Mouse (Mus musculus): Measurements from ENCODE around the gene Rex1bd.

The Rex1bd gene

DNA sequence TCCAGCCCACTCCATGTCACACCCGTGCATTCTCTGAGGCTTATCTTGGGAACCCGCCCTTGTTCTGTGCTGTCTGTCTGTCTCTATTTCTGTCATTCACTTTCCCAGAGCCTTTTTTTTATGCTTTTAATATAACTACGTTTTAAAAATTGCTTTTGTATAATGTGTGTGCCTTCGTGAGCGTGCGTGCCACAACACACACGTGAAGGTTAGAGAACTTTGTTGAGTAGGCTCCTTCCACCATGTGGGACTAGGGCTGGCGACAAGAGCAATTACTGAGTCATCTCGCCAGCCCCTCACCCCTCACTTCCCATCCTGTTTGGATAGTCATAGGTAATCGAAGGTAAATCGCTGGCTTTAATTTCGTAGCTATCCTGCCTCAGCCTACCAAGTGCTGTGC lies 4.0 kb downstream of the Rex1bd start:
- no peak for DNase-seq (ENCODE audit: extremely low read depth, low read depth)

DNA sequence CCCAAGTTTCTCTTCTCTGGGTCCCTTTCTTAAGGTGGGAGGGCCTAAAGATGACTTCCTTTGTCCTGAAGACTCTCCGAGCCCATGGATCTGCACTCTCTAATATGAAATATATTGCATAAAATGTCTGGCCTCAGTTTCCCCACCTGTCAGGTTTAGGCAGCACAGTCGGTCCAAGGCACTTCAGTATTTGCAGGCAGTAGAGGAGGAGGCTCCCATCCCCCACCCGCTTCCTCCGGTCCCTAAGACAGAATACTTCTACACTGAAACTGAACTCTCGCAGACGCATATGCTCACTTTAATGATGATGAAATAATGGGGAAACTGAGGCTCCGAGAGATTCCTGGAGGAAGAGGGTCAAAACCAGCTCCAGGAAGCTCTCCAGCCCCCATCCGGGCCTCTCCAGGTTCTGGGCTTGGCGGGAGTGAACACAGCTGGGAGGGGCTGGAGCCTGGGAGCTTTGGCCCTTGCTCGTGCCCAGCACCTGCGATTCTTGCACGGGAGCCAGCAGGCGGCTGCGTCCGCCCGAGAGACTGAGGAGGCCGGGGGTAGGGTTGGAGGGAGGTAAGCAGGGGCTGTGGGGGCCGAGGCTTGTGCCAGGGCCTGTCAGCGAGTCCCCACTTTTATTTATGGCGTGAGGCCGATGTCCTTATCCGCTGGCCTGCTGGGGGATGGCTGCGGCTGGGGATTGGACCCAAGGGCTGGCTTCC lies 4.6 kb downstream of the Rex1bd start:
- no peak for DNase-seq (ENCODE audit: extremely low read depth, low read depth)

DNA sequence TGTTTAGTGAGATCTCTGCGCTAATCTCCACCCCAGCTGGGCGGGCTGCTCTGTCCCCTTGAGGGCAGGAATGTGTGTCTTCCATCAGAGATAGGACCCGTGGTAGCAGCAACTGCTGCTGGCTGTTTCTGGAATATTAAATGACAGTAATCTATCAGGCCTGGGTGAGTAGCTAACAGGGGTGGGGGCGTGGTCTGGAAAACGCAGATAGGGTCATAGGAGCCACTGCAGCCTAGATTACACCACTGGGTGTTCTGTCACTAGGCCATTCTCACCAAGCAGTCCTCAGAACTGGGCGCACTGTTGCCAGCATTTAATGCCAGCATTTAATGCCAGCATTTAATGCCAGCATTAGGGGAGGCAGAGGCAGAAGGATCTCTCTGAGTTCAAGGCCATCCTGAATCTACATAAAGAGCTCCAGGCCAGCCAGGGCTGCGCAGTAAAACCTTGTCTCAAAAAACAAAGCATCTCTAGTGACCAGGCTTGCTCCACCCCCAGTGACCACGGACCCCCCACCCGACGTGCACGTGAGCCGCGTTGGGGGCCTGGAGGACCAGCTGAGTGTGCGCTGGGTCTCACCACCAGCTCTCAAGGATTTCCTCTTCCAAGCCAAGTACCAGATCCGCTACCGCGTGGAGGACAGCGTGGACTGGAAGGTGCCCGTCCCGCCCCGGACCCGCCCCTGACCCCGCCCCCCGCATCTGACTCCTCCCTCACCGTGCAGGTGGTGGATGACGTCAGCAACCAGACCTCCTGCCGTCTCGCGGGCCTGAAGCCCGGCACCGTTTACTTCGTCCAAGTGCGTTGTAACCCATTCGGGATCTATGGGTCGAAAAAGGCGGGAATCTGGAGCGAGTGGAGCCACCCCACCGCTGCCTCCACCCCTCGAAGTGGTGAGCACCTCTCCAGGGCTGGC lies 5.9 kb downstream of the Rex1bd start:
- no peak for DNase-seq (ENCODE audit: extremely low read depth, low read depth)

DNA sequence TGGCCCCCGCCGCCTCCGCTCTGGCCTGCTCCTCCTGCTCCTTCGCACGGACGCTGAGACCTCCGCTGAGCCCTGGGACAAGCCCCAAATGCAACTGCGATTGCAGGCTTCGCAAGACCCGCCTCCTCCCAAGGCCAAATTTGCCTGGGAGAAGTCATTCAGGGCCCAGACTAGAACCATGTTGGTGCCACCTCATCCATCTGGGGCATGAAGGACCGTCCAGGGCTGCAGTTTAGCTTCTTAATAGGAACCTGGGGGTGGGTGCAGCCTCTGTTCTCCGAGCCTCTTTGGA lies 10.8 kb downstream of the Rex1bd start:
- DNase-seq (ENCODE audit: extremely low read depth, low read depth), result no peak

DNA sequence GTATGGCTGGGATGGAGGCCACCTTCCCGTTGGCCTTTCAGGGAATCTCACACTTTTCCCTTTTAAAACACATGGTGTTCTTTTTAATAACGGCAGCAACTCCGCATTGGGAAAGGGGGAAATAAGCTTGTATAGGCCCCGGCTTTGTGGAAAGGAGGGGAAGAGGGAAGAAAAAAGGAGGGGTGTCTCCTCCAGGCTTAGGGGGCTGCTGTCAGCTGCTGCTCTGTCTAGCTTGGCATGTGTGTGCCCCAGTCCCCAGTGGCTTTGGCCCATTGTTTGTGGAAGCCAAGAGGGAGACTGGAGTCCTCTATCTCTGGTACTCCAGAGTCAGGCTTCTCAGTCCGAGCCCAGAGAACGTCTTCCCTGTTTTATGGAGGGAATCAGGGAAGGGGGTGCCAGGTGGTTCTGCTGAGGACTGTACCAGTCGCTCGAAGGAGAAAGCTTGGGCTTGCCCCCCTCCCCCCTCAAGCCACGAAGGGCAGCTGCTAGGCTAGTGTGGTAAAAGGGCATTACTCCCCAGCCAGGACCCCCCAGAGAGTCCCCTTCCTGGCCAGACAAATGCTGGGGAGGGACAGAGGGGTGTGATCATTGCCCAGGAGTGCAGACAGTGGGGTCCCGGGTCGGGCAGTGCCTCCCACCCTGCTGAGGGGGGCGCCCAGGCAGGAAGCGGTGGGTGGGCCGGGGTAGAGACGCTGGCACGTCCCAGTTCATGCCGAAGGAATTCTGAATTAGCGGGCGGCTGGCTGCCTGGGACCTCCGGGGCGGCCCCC lies 11.4 kb downstream of the Rex1bd start:
- DNase-seq (ENCODE audit: extremely low read depth, low read depth), result no peak

DNA sequence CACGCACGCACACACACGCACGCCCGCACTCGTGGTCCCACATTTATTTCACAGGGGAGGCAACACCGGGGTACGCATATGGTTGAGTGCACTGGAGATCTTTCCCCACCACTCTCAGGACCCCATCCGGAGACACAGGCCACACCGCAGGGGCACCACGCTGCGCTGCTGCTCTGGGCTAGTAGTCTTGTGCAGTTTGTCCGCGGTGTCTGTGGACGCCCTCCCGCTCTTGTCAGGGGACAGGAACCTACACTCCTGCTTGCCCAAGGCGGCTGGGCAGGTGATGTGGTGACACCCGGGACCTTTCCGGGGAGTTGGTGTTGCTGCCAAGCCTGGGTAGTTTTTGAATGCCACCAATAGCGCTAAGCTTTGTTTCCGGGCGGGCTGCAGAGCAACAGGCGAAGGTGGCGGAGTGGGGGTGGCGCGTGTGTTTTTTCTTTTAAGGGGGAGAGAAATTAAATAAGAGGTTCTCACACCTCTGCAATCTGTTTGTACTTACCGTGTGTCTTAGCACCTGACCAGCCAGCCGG lies 12.1 kb downstream of the Rex1bd start:
- no peak for DNase-seq (ENCODE audit: extremely low read depth, low read depth)

DNA sequence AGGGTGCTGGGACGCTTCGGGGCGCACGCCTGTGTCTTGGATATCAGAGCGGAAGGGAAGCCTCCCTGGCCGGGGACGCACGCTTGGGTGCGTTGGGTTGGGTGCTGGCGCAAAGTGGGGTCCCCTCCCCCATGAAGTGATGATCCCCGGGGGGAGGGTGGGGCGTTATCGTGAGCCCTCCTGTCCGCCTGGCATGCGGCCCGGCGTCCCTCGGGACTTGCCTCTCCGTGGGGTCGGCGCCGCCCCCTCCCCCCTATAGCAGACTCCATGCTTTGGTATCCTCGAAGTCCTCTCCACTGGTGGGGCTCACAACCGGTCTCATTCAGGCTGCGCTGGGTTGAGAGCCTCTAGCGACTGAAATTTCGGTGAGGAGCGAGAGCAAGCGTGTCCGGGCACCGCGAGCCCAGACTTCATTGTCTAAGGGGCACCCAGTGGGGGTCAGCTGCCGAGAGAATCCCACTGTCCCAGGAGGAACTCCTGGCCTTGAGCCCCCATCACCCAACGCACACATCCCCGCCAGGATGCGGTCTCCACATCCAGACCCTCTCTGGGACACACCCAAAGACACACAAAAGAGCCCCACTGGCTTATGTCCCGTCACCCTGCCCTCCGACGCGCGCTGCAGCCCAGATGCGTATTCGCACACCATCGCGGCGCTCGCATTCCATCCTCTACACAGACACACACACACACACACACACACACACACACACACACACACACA lies 12.7 kb downstream of the Rex1bd start:
- no peak for DNase-seq (ENCODE audit: extremely low read depth, low read depth)

DNA sequence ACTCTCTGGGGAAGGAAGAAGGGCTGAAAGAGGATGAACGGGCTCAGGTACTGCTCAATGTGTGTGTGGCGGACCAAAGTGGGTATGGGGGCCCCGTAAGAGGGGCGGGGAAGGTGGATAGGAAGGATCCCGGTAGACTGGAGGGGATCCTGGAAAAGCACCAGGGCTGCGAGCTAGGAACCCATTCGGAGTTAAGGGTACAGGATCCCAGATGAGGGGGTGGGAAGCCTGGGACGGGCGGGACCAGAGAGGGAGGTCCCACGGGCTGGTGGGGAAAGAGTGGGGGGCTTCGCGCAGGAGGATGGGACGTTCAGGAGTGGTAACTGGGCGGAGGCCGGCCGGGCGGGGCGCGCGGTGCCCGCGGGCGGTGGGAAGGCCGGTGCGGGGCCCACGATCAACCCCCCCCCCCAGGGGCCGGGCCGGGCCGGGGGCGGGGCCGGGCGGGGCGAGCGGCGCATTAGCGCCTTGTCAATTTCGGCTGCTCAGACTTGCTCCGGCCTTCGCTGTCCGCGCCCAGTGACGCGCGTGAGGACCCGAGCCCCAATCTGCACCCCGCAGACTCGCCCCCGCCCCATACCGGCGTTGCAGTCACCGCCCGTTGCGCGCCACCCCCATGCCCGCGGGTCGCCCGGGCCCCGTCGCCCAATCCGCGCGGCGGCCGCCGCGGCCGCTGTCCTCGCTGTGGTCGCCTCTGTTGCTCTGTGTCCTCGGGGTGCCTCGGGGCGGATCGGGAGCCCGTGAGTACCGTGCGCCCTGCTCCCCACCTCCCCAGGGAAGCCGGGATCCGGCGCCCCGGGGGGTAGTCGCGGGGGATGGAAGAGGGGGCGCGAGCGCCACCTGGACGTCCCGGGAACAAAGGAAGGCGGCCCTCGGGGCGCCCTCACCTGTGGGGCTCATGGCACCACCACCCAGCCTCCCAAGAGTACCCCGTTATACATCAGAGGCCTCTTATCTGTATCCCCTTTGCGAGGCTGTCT lies 13.6 kb downstream of the Rex1bd start, which contains the start of gene Crlf1:
Crlf1 (plus strand) TSS at position 495 of the 977 bp plus-strand sequence.
- DNase-seq (ENCODE audit: extremely low read depth, low read depth), result no peak

DNA sequence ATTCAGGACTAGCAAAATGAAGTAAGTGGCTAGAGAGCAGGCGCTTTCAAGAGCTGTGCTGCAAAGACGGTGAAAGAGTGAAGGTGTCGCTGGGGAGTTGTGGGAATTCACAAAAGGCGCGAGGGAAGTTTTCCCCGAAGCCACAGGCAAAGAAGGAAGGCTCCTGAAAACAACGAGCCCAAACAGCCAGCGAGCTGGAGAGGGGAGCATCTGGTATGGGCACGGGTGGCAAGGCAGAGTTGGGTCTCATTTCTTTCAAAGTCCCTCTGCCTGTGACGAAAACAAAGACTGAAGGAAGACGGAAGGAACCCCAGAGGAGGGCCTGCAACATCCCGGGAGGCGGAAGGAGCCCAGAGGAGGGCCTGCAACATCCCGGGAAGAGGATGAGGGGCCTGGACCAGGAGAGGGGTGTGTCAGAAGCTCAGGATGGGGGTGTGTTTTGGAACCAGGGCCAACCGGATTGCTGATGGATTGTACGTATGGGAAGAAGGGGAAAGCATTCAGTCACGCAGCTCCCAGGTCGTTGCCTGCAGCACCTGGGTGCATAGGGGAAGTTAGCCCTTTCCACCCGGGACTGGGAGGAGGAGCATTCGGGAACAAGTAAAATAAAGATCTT lies 15.6 kb downstream of the Rex1bd start:
- DNase-seq (ENCODE audit: extremely low read depth, low read depth), result no peak

DNA sequence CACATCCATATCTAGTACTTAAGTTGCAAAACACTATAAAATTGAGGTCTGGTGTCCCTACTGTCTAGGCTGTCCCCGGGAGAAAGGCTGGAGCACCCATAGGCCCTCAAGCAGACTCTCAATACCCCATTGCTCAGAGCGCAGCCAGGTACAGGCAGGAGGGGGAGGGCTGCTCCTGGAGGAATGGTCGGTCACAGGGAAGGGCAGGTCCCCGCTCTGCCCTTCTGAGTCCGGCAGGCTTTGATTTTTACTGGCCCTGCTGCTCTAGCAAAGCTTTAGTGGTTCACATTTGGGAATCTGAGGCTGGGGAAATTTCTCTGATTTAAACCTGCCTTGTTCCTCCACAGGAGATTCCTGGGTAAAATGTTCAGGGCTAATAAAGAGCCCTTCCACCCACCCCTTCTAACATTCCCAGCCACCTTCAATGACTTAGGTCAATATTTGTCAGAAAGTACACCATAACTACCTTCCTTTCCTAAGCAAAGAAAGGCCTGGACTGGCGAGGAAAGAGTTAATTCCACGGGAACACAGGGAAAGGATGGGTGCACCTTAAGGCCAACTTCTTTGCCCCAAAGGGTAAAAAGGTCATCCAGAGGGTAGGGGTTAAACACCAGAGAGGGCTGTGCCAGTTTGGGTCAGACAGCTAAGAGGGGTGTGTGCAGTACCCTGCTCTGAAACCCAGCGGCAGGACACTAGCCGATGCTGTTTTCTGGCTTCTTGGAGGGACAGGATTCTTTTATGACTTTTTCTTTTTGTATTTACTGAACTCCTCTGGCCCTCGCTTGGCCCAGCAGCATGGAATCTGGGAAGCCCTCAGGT lies 16.3 kb downstream of the Rex1bd start:
- no peak for DNase-seq (ENCODE audit: extremely low read depth, low read depth)

DNA sequence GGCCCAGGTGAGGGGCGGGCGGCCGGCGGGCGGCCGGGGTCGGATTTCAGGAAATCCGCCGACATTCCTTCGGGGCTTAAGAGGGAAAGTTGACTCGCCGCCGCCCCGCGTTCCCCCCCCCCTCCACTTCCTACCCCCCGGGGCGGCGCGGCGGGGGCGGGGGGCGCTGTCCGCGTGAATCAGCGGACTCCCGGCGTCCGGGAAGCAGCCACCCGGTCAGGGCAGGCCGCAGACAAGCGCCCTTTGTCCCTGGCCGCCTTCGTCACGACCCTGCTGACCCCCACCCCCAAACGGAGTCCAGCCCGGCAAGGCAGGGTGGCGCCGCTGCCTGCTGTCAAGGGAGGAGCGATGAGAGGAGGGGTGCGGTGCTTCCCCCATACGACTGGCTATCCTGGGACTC lies 17.0 kb downstream of the Rex1bd start:
- no peak for DNase-seq (ENCODE audit: extremely low read depth, low read depth)

DNA sequence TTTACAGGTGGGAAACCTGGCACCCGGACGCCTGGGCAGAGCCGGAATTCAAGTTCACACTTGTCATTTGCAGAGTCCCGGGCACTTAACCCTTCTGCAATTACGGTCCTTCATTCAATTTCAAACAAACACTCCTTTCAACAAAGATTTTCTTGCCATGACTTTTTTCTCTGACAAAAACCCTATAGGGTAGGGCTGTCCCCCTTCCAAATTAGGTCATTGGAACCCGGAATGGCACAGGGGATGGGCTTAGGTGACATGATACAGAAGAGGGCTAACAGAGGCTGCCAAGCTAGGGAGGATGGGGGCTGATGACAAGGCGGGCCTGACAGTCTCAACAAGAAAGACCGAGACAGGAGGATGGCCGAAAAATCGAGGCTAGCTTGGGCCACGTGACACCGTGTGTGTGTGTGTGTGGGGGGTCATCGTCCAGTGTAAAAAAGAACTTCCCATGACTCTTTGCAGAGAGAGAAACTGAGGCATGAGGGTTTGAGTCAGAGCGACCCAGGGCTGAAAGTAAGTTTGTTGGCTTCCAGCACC lies 17.6 kb downstream of the Rex1bd start:
- no peak for DNase-seq (ENCODE audit: extremely low read depth, low read depth)

DNA sequence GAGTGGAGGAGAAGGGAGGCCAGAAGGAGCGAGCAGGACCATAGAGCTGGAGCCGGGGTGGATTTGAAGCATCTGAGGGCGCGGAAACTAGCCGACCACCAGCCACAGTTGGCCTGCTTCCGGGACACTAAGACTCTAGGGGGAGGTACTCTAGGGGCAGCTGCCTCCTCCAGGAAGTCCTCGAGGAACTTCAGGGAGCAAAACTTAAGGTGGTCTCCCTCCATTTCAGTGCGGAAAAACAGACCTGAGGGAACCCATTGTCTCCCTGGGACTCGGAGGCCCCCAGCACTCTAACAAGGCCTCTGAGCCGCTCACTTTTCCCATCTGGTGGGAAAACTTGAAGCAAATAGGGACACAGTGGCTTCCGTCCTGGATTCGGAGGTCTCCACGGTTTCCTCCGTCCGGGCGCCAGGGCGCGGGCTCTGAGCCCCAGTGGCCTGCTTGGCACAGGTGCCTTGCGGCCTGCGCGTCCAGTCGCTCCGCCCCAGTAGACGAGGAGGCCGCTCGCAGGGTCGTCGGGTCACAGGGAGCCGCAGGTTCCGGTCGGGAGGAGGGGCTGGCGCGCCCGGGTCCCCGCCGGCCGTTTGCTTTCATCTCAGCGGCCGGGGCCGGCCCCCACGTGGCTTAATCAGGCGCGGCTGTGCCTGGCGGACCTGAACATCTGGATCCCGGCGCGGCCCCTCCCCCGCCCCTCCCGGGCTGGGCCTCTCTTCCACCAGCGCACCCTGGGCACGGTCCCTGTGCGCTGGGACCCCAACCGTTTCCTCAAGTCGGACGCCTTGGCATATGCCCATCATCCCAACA lies 18.4 kb downstream of the Rex1bd start:
- no peak for DNase-seq (ENCODE audit: extremely low read depth, low read depth)

DNA sequence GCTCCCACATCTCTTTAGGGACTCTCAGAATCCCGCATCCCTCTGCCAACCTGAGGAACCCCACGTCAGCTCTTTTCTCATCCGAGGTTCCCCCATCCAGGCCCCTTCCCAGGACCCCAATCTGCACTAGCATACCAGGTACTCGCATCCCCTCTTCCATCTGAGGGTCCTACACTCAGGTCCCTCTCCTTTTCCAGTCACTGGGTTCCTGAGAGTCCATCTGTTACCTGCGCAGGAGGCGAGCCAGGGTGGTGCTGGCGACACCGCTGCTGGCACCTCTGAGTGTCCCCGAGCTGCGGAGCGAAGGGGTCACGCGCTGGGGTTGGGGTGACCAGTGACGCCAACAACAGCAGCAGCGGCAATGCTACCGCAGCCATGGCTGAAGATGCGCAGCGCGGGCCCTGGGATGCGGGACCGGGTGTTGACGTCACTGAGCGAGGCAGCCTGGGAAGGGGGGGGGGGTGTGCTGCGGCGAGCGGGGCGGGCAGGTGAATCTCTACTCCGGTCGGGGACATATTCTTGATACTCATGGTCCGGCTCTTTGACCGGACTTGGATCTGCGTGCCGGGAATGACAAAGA lies 19.5 kb downstream of the Rex1bd start, which contains the start of gene Tmem59l:
Tmem59l (minus strand) TSS at position 418 of the 580 bp plus-strand sequence.
- no peak for DNase-seq (ENCODE audit: extremely low read depth, low read depth)

DNA sequence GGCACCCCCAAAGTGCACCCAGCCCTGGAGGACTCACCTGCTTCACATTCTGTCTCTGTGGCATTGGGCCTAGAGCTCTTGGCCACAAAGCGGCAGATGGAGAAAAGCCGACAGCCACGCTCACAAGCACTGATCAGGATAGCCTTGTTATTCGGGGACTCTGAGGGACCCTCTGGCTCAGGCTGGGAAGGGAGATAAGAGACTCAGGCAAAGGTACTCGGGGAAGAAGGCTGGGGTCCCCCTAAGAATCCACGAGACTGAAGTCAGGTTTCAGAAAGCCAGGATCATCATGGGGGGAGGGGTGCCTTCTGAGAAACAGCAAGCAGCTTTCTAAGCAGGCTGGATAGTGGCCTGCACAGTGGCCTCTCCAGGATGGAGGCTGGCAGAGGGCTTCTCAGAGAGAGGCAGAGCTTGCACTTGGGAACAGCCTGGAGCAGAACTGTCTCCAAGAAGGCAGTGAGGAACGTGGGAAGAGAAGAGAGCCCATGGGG lies 20.3 kb downstream of the Rex1bd start:
- no peak for DNase-seq (ENCODE audit: extremely low read depth, low read depth)

DNA sequence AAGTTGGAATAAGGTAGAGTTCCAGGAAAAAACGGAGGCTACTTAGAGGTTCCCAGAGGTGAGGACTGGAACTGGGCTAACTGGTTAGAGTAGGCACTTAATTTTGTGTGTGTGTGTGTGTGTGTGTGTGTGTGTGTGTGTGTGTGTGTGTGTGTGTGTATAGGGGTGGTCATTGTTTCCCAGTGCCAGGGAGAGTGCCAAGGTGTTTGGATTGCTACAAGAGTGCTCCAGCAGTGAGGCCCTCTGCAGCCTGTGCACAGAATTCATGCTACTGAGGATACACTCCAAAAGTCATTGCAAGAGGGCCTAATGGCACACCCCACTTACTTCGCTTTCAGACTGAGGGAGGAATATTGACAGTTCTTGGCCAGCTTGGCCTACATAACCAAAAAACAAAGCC lies 23.6 kb downstream of the Rex1bd start:
- no peak for DNase-seq (ENCODE audit: extremely low read depth, low read depth)

DNA sequence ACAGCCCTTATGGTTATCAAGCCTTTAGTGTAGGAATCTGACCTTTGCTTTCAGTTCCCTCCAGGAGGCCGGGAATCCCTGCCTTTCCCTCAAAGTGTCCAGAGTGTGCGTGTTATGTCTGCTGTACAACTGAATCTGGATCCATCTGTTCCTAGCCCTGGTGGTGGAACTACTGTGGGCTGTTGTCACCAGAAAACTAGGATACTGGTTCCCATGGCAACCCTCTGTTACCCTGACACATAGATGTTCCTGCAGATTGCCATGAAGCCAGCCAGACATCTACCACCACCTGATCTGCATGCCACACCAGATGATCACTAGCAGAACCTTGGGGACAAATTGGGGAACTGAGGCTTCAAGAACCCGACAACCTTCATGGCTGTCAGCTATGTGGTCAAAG lies 24.6 kb downstream of the Rex1bd start:
- no peak for DNase-seq (ENCODE audit: extremely low read depth, low read depth)
